Mouse (Mus musculus): ENCODE data around the gene Cdk17. TPM values are rescaled to one million over a fixed set of nuclear protein-coding genes. Genes with fewer than 3 reads are reported as not detected.

Cdk17 gene
- polyA plus RNA-seq, 2 experiments: 10.5 to 12.9 TPM

DNA sequence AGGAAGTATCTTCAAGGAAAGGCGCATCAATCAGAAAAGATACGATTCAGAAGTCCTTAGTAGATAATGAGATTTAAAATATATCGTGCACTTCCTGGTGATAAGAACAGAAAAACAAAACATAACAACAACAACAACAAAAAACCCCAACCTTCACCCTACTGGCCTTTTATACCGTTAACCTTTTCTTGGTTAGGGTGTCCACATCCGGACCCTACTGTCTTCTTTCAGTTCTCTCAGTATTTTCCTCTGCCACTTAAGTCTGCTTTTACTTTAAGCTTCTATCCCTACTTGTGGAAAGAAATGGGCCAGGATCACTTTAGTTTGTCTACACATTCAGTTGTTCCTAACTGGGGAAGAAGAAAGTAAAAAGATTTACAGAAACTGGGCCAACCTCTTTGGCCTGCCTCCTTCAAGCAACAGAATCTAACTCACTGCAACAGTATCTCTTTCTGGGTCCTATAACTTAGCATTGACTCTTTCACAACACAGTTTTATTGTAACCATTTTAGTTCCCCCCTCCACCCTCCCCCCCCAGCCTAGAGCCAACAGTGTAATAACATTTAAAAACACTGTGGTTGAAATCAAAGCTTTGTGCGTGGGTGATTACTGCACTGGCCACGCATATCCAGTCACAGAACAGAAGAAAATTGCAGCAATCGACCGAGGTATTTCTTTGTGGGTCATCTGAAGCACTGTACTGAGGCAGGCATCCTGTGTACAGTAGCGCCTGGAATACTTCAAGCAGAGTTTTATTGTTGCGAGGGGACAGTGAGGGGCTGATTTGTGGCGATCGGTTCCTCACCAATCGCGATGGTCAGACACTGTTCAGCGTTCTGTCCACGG, 801 bp upstream of the Cdk17 start:
- peak overlapping the region; percentile 40 for H3K9ac ChIP-seq (replicated peaks)
- peak overlapping the region; percentile 75 for H3K4me2 ChIP-seq (ENCODE audit: low read depth)
- no peak for DNase-seq (ENCODE audit: low read depth in 3 of 3, low spot score in 3 of 3)
- H3K27ac ChIP-seq: peak overlapping the region; percentile 60
- H3K4me3 ChIP-seq (ENCODE audit: insufficient read depth in 1 of 2, low read depth in 2 of 2, low read length in 2 of 2): peak overlapping the region; percentile 87 to 99
- peaks cover 15 to 22% of the 10 kb centered on the region in 2 experiments for H3K4me1 ChIP-seq (replicated peaks; ENCODE audit: control insufficient read depth in 2 of 2, insufficient read depth in 2 of 2, low read length in 1 of 2)
- peak; percentile 54 for ATAC-seq (ENCODE audit: insufficient read depth)
- H3K9me3 ChIP-seq (ENCODE audit: control insufficient read depth, low read length): no peaks in the 10 kb centered on the region
- no peaks in the 10 kb centered on the region for H3K36me3 ChIP-seq (replicated peaks; ENCODE audit: control insufficient read depth, insufficient read depth, low read depth)
- TF ChIP-seq EP300 (IDR thresholded peaks at IDR 0.05; ENCODE audit: low read depth): no peak
- TF ChIP-seq CTCF (IDR thresholded peaks at IDR 0.05; ENCODE audit: low read depth): no peak
- no peaks in the 10 kb centered on the region for H3K27me3 ChIP-seq (ENCODE audit: control insufficient read depth, insufficient read depth, low read length)
- WGBS (ENCODE audit: insufficient replicate concordance): 13% methylated on average over 17 of the region's 17 CpGs

DNA sequence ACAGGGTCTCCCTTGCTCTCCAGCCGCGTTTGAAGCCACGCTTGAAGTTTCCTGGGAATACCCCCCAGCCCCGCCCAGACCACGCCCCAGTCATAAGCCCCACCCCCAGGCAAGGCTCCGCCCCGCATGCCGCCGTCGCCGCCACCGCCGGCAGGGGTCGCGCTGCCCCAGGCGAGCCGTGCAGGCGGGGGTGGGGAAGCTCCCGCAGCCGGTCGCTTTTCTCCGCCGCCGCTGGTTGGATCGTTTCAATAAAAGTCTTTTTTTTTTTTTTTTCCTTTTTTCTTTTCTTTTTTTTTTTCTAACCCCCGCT, 223 bp upstream of the Cdk17 start:
- WGBS (ENCODE audit: insufficient replicate concordance): under 1% methylated on average over 26 of the region's 26 CpGs
- TF ChIP-seq CTCF (IDR thresholded peaks at IDR 0.05; ENCODE audit: low read depth): peak; percentile 67
- TF ChIP-seq EP300 (IDR thresholded peaks at IDR 0.05; ENCODE audit: low read depth): 0 out of 2 replicates have a peak, but pooled peaks have one; percentile 23
- H3K4me1 ChIP-seq (replicated peaks; ENCODE audit: control insufficient read depth in 2 of 2, insufficient read depth in 2 of 2, low read length in 1 of 2): peaks cover 19 to 28% of the 10 kb centered on the region in 2 experiments
- H3K27ac ChIP-seq: peak overlapping the region; percentile 94
- H3K27me3 ChIP-seq (ENCODE audit: control insufficient read depth, insufficient read depth, low read length): no peaks in the 10 kb centered on the region
- peak overlapping the region; percentile 100 for H3K9ac ChIP-seq (replicated peaks)
- DNase-seq (ENCODE audit: low read depth in 3 of 3, low spot score in 3 of 3) (peak; percentile 58 to 70 (median 63)), ATAC-seq (ENCODE audit: insufficient read depth) (peak; percentile 85)
- H3K36me3 ChIP-seq (replicated peaks; ENCODE audit: control insufficient read depth, insufficient read depth, low read depth): no peaks in the 10 kb centered on the region
- H3K9me3 ChIP-seq (ENCODE audit: control insufficient read depth, low read length): no peaks in the 10 kb centered on the region
- peak overlapping the region; percentile 90 to 99 for H3K4me3 ChIP-seq (ENCODE audit: insufficient read depth in 1 of 2, low read depth in 2 of 2, low read length in 2 of 2)
- H3K4me2 ChIP-seq (ENCODE audit: low read depth): peak overlapping the region; percentile 75

DNA sequence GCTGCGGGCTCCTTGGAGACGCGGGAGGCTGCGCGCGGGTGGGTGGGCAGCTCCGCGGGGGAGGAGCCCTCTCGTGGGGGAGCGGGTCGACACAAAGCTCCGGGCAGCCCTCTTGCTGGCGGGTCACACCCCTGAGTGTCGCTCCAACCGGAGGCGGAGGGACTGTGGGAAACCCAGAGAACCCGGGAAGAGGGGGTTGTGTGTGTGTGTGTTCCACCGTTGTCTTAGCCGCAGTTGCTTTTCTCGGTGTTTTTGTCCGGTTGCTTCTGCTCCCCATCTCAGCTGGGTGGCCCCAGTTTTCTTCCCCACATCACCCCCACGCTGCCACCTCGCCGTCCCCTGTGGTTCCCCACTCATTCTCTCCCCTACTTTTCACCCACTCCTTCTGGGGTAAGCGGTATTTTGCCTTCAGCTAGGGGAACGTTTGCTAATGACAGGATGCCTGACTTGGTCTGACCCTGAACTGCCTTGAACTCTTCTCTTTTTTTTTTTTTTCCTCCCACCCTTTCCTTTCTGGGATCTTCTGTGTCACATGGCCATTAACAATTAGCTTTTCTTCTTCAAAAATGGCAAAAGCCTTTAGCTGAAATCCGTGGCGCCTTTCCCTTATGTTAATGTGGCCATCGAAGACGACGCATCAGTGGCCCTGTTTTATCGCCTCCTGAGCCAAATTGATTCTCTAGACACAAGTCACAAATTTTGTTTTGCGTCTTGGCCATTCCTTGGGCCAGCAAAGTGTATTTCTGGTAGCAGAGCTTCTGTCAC, 1.0 kb downstream of the Cdk17 start:
- H3K36me3 ChIP-seq (replicated peaks; ENCODE audit: control insufficient read depth, insufficient read depth, low read depth): no peaks in the 10 kb centered on the region
- H3K27me3 ChIP-seq (ENCODE audit: control insufficient read depth, insufficient read depth, low read length): no peaks in the 10 kb centered on the region
- ATAC-seq (ENCODE audit: insufficient read depth): peak; percentile 51
- no peaks in the 10 kb centered on the region for H3K9me3 ChIP-seq (ENCODE audit: control insufficient read depth, low read length)
- DNase-seq (ENCODE audit: low read depth in 3 of 3, low spot score in 3 of 3): no peak
- peaks cover 30 to 40% of the 10 kb centered on the region in 2 experiments for H3K4me1 ChIP-seq (replicated peaks; ENCODE audit: control insufficient read depth in 2 of 2, insufficient read depth in 2 of 2, low read length in 1 of 2)
- peak overlapping the region; percentile 75 for H3K4me2 ChIP-seq (ENCODE audit: low read depth)
- H3K9ac ChIP-seq (replicated peaks): peak overlapping the region; percentile 100
- peak overlapping the region; percentile 90 to 99 for H3K4me3 ChIP-seq (ENCODE audit: insufficient read depth in 1 of 2, low read depth in 2 of 2, low read length in 2 of 2)
- under 1% methylated on average over 33 of the region's 33 CpGs for WGBS (ENCODE audit: insufficient replicate concordance)
- TF ChIP-seq CTCF (IDR thresholded peaks at IDR 0.05; ENCODE audit: low read depth) (0 out of 2 replicates have a peak, but pooled peaks have one; percentile 3), EP300 (IDR thresholded peaks at IDR 0.05; ENCODE audit: low read depth) (no peak)
- H3K27ac ChIP-seq: peak overlapping the region; percentile 94

DNA sequence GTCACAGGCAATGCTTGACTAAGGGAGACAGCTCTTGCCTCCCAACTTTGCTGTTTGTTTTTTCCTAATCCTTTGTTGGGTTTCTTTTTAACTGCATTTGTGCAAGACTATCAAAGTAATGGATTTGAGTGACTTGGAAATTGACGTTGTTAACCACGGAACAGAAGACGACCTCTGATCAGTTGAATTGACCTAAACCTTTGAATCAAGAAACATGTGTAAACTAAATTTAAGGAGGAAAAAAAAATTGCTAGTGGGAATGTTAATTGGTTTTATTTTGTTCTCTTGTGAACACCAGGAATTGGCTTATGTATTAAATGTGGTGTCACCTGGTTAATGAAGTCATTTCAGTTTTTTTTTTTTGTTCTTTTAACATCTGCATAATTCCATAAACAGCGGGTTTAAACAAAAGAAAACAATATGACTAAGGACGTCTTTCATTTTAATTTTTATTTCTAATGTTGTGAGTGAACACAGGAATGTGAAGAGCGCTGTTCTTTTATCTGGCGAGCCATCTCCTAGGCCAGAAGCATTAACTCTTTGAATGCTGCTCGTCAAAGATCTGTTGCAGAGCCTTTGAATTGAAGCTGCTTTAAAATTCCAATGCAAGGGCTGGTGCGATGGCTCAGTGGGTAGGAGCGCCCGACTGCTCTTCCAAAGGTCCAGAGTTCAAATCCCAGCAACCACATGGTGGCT, 1.7 kb downstream of the Cdk17 start:
- ATAC-seq (ENCODE audit: insufficient read depth) (no peak), DNase-seq (ENCODE audit: low read depth in 3 of 3, low spot score in 3 of 3) (no peak)
- TF ChIP-seq EP300 (IDR thresholded peaks at IDR 0.05; ENCODE audit: low read depth) (no peak), CTCF (IDR thresholded peaks at IDR 0.05; ENCODE audit: low read depth) (no peak; the same call in 1 of the 2 replicates)
- H3K4me1 ChIP-seq (replicated peaks; ENCODE audit: control insufficient read depth in 2 of 2, insufficient read depth in 2 of 2, low read length in 1 of 2): peaks cover 30 to 45% of the 10 kb centered on the region in 2 experiments
- peak overlapping the region; percentile 75 for H3K4me2 ChIP-seq (ENCODE audit: low read depth)
- no peaks in the 10 kb centered on the region for H3K36me3 ChIP-seq (replicated peaks; ENCODE audit: control insufficient read depth, insufficient read depth, low read depth)
- peak overlapping the region; percentile 94 for H3K27ac ChIP-seq
- WGBS (ENCODE audit: insufficient replicate concordance): 5% methylated on average over 11 of the region's 11 CpGs
- H3K9me3 ChIP-seq (ENCODE audit: control insufficient read depth, low read length): no peaks in the 10 kb centered on the region
- H3K4me3 ChIP-seq (ENCODE audit: insufficient read depth in 1 of 2, low read depth in 2 of 2, low read length in 2 of 2): peak overlapping the region; percentile 90 to 99
- H3K9ac ChIP-seq (replicated peaks): peak overlapping the region; percentile 100
- H3K27me3 ChIP-seq (ENCODE audit: control insufficient read depth, insufficient read depth, low read length): no peaks in the 10 kb centered on the region
